Mouse (Mus musculus) lung, postnatal 0 days (tissue): ENCODE data around the gene Sox21.

Experiments used
- CTCF ChIP-seq: IDR thresholded peaks from 2 replicates; pipeline ENCODE4 v1.5.1; 2016; ENCODE audit warnings: antibody characterized with exemption, mild to moderate bottlenecking
- EP300 ChIP-seq: IDR thresholded peaks from 2 replicates; pipeline ENCODE4 v1.6.1; 2016; ENCODE audit warnings: antibody characterized with exemption, mild to moderate bottlenecking, control low read depth

GRCm38 (mm10) chr14:118232381-118232970 lies 4.4 kb downstream of the Sox21 start:
- TF ChIP-seq CTCF: no peak
- TF ChIP-seq EP300: no peak
